Mouse (Mus musculus) ES-Bruce4 (cell line): ENCODE results near the gene Gm10447.

ENCODE experiments used
- CTCF ChIP-seq: IDR thresholded peaks from one replicate; pipeline ENCODE4 v1.8.1; 2011; ENCODE audit warnings: low read depth, low read length
- EP300 ChIP-seq: IDR thresholded peaks from 2 replicates; pipeline ENCODE4 v1.6.1; 2011; ENCODE audit warnings: low read depth, low read length; ENCODE audit not compliant: insufficient read depth
- POLR2A ChIP-seq: IDR thresholded peaks from one replicate; pipeline ENCODE4 v1.8.1; 2011; ENCODE audit warnings: low read length; ENCODE audit not compliant: insufficient read depth

DNA sequence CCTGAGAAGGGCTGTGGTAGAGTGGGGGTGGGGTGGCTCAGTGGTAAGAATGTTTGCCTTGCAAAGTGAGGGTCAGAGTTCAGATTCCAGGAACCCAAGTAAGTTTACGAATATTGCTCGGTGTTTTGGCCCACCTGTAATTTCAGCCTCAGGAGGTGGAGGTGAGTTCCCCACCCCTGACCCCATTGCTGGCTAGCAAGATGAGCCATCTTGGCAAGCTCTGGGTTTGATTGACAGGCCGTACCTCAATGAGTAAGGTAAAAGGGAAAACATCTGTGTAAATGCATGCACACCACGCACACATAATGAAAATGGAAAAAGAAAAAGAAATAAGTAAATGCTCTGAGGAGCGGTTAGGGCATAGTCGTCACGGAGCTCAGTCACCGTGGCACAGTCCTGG is 47.5 kb upstream of the Gm10447 start:
- no peak for TF ChIP-seq POLR2A
- no peak for TF ChIP-seq CTCF
- no peak for TF ChIP-seq EP300
